Mouse (Mus musculus) limb, embryonic 15.5 days (tissue): ENCODE measurements around the gene Ddx58. TPM values are rescaled to one million over a fixed set of nuclear protein-coding genes. Genes with fewer than 3 reads are reported as not detected.

ENCODE experiments used
- ATAC-seq: fragments of 200-750 bp; cut with Nextera tagmentation; 2 replicates; pipeline ENCODE4 v1.8.0; 2017; ENCODE audit warnings: low read depth, moderate TSS enrichment; ENCODE audit not compliant: insufficient number of reproducible peaks, low FRiP score, low TSS enrichment
- H3K27ac ChIP-seq: fragments of 300-500 bp; sonication (generic); 2 replicates; pipeline ENCODE4 v1.5.1; 2015; ENCODE audit warnings: moderate library complexity, mild to moderate bottlenecking, inconsistent platforms
- H3K27me3 ChIP-seq: fragments of 300-500 bp; sonication (generic); 2 replicates; pipeline ENCODE4 v1.6.1; 2015; ENCODE audit warnings: inconsistent platforms
- H3K36me3 ChIP-seq: fragments of 300-500 bp; sonication (generic); 2 replicates; pipeline ENCODE4 v1.6.1; 2015; ENCODE audit warnings: inconsistent platforms
- H3K4me1 ChIP-seq: fragments of 300-500 bp; sonication (generic); 2 replicates; pipeline ENCODE4 v1.6.1; 2015; ENCODE audit warnings: inconsistent platforms
- H3K4me2 ChIP-seq: fragments of 300-500 bp; sonication (generic); 2 replicates; pipeline ENCODE4 v1.6.1; 2015; ENCODE audit warnings: mild to moderate bottlenecking, inconsistent platforms
- H3K4me3 ChIP-seq: fragments of 300-500 bp; sonication (generic); 2 replicates; pipeline ENCODE4 v1.5.1; 2015; ENCODE audit warnings: mild to moderate bottlenecking, inconsistent platforms
- H3K9ac ChIP-seq: fragments of 300-500 bp; sonication (generic); 2 replicates; pipeline ENCODE4 v1.6.1; 2015; ENCODE audit warnings: inconsistent platforms
- H3K9me3 ChIP-seq: fragments of 300-500 bp; sonication (generic); 2 replicates; pipeline ENCODE4 v1.6.1; 2016; ENCODE audit warnings: inconsistent platforms
- WGBS: fragments of 180-500 bp; shearing (Covaris S2); methylation state at CpG from one replicate; pipeline ENCODE4 v1.1.7; 2015; 5-methylcytosine and 5-hydroxymethylcytosine counted together
- polyA plus RNA-seq: library from polyadenylated mRNA; unstranded; fragments of >200 nt; fragmentation: Nextera tagmentation; extraction: Ambion mirVana; gene quantifications from 2 replicates; pipeline ENCODE4 v1.2.1, GENCODE M21; 2015

The Ddx58 gene
- polyA plus RNA-seq, 1 experiment from 2014 or later: 10.7 TPM

DNA sequence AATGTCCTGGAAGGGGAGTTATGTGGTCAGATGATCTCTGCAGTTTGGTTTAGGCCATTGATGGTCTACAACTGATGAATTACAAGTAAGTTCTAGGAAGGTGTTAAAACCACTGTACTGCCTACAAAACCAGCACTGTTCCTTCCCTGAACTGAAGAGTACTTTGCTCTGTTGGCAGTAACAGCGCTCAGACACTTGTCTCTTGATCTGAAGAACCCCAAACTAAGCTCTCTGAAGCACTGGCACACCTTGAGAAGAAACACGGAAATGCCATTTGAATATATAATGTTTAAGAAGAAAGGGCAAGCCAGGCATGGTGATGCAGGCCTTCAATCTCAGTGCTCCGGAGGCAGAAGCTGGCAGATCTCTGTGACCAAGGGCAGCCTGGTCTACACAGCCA, 35.3 kb downstream of the Ddx58 start:
- no peak overlapping the region for H3K27ac ChIP-seq
- no peaks in the 10 kb centered on the region for H3K27me3 ChIP-seq
- no peak overlapping the region for H3K4me2 ChIP-seq
- ATAC-seq: no peak
- no peak overlapping the region for H3K9ac ChIP-seq
- no peaks in the 10 kb centered on the region for H3K9me3 ChIP-seq
- no peaks in the 10 kb centered on the region for H3K4me1 ChIP-seq
- peaks cover 29% of the 10 kb centered on the region for H3K36me3 ChIP-seq
- 91% methylated on average over 3 of the region's 3 CpGs for WGBS
- no peak overlapping the region for H3K4me3 ChIP-seq

DNA sequence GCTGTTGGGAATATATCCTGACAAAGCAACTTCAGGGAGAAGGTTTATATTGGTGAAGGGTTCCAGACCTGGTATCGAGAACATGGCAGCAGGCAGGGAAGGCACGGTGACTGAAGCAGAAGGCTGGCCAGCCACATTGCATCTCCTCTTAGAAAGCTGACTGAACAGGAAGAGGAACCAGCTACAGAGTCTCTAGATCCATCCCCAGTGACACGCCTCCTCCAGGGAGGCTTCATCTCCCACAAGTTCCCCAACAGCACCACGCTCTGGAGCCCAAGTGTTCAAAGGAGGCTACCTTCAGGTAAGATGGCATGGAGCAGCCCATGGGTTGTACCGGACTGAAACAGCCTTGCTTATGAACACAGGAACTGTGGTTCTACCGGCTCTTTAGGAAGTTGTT, 37.4 kb downstream of the Ddx58 start:
- no peak overlapping the region for H3K4me3 ChIP-seq
- H3K4me2 ChIP-seq: no peak overlapping the region
- peaks cover 40% of the 10 kb centered on the region for H3K36me3 ChIP-seq
- 65% methylated on average over 6 of the region's 6 CpGs for WGBS
- no peak for ATAC-seq
- no peaks in the 10 kb centered on the region for H3K4me1 ChIP-seq
- H3K9me3 ChIP-seq: no peaks in the 10 kb centered on the region
- H3K9ac ChIP-seq: no peak overlapping the region
- H3K27me3 ChIP-seq: no peaks in the 10 kb centered on the region
- H3K27ac ChIP-seq: no peak overlapping the region

DNA sequence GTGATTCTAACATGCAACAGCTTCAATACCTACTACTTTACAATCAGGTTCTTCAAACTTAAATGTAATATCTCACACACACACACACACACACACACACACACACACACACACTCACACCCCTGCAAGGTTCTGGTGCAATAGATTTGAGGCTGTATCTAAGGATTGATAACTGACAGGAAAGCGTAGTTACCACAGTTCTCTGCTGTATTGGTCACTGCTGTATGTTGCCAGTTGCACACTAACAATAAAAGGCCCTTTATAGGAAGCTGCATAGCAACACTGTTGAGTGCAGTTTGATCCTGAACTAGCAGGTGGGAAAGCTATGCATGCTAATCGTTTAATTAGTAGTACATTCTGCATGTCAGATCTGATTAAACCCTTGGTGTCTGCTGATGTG, 44.3 kb downstream of the Ddx58 start:
- Histone ChIP-seq H3K4me3 (no peak overlapping the region), H3K9ac (no peak overlapping the region), H3K4me2 (no peak overlapping the region), H3K36me3 (peaks cover 63% of the 10 kb centered on the region), H3K4me1 (no peaks in the 10 kb centered on the region), H3K9me3 (no peaks in the 10 kb centered on the region), H3K27ac (no peak overlapping the region), H3K27me3 (no peaks in the 10 kb centered on the region)
- ATAC-seq: no peak
- 80% methylated on average over 2 of the region's 2 CpGs for WGBS

DNA sequence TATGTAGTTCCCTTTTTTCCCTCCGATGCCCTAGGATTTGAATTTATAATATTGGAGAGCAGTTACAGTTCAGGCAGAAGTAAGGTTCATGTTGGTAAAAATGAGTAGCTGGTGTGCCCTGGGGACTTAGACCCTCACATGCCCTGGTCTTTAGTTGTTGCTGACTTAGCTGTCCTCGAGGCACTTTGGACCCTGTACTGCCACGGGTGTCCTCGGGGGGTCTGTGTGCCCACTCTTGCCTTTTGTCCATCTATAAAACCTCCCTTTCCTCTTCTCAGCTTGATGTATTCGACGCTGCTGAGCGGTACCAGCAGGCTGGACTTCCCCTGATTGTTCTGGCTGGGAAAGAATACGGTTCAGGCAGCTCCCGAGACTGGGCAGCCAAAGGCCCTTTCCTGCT, 46.2 kb downstream of the Ddx58 start:
- Histone ChIP-seq H3K27me3 (no peaks in the 10 kb centered on the region), H3K4me2 (no peak overlapping the region), H3K27ac (no peak overlapping the region), H3K9ac (no peak overlapping the region), H3K4me3 (no peak overlapping the region), H3K4me1 (no peaks in the 10 kb centered on the region), H3K36me3 (peaks cover 73% of the 10 kb centered on the region), H3K9me3 (no peaks in the 10 kb centered on the region)
- WGBS: 85% methylated on average over 9 of the region's 9 CpGs
- no peak for ATAC-seq

DNA sequence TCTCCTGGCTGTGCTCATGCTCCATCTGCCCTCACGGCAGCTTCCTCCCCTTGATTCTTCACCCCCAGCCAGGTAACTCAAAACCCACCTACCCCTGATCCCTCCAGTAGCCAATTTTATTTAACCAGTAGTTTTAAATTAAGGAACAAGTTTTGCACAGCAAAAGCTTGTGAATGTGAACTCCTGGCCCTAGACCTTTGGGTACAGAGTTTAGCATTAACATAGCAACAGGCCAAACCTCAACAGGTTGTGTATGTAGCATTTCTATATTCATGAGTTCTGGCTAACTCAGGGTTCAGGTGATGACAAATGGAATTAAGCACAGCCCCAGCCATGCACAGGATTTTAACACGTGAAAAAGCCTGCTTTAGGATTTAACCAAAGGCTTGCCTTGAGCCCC, 47.4 kb downstream of the Ddx58 start:
- Histone ChIP-seq H3K4me1 (no peaks in the 10 kb centered on the region), H3K9ac (no peak overlapping the region), H3K4me3 (no peak overlapping the region), H3K9me3 (no peaks in the 10 kb centered on the region), H3K27me3 (no peaks in the 10 kb centered on the region), H3K27ac (no peak overlapping the region), H3K4me2 (no peak overlapping the region), H3K36me3 (peaks cover 73% of the 10 kb centered on the region)
- 55% methylated on average over 2 of the region's 2 CpGs for WGBS
- no peak for ATAC-seq

DNA sequence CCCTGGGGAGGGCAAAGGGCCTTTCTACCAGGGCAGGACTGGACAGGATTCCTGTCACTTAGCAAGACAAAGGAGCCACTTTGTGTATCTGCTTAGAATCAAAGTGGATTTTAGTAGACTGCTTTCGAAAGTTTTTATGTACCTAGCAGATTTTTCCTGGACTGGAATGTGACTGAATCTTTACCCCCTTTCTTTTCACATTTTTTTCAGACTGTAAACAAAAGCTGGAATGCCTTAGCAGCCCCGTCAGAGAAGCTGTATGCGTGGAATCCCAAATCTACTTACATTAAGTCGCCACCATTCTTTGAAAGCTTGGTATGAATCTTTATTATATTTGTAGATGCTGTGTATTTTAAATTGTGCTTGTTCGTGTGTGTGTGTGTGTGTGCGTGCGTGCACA, 51.7 kb downstream of the Ddx58 start:
- H3K27ac ChIP-seq: no peak overlapping the region
- 90% methylated on average over 7 of the region's 7 CpGs for WGBS
- peaks cover 77% of the 10 kb centered on the region for H3K36me3 ChIP-seq

DNA sequence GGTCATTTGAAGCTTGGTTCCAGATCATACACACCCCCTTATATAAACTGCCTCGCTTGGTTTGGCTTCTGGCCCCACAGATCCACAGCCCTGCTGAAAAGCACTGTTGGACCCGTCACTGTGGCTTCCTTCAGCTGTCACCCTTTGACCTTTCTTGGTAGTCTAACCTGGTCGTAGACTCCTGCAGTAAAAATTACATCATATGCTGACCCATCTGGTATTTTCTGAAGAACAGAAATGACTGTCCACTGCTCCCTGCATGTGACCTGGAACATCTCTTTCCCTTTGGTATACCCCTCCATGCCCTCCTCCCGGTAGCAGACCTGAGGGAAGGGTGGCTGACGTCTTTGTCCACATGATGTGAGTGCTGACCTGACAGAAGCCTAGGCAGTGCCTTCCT, 55.2 kb downstream of the Ddx58 start:
- WGBS: 81% methylated on average over 5 of the region's 5 CpGs
- Histone ChIP-seq H3K4me1 (no peaks in the 10 kb centered on the region), H3K9ac (no peak overlapping the region), H3K27ac (no peak overlapping the region), H3K4me2 (no peak overlapping the region), H3K36me3 (peaks cover 81% of the 10 kb centered on the region), H3K9me3 (no peaks in the 10 kb centered on the region), H3K4me3 (no peak overlapping the region), H3K27me3 (no peaks in the 10 kb centered on the region)
- ATAC-seq: no peak

More for the DNA sequence above, 51.7 kb downstream of the Ddx58 start:
- Histone ChIP-seq H3K4me2 (no peak overlapping the region), H3K27me3 (no peaks in the 10 kb centered on the region), H3K4me1 (no peaks in the 10 kb centered on the region), H3K4me3 (no peak overlapping the region), H3K9ac (no peak overlapping the region), H3K9me3 (no peaks in the 10 kb centered on the region)
- ATAC-seq: no peak

DNA sequence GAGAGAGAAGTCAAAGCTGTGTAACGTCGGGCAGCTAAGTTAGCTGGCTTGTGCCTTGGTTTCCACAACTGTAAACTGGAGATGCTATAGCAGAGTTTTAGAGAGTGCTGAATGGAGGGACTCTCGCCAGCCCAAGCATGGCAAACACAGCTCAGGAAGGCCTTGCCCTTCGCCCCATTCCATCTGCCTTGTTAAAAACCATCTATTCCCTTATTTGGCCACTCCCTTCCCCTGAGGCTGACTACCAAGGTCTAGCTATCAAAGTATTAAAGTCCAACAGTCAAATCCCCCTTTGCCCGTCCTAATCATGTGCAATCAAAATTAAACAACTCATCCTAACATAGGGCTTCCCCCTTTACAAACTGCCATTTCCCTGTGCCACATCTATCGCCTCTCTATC, 55.8 kb downstream of the Ddx58 start:
- Histone ChIP-seq H3K9me3 (no peaks in the 10 kb centered on the region), H3K9ac (no peak overlapping the region), H3K36me3 (peaks cover 78% of the 10 kb centered on the region), H3K4me1 (no peaks in the 10 kb centered on the region), H3K27ac (no peak overlapping the region), H3K27me3 (no peaks in the 10 kb centered on the region), H3K4me3 (no peak overlapping the region), H3K4me2 (no peak overlapping the region)
- WGBS: 89% methylated on average over 6 of the region's 6 CpGs
- ATAC-seq: no peak

DNA sequence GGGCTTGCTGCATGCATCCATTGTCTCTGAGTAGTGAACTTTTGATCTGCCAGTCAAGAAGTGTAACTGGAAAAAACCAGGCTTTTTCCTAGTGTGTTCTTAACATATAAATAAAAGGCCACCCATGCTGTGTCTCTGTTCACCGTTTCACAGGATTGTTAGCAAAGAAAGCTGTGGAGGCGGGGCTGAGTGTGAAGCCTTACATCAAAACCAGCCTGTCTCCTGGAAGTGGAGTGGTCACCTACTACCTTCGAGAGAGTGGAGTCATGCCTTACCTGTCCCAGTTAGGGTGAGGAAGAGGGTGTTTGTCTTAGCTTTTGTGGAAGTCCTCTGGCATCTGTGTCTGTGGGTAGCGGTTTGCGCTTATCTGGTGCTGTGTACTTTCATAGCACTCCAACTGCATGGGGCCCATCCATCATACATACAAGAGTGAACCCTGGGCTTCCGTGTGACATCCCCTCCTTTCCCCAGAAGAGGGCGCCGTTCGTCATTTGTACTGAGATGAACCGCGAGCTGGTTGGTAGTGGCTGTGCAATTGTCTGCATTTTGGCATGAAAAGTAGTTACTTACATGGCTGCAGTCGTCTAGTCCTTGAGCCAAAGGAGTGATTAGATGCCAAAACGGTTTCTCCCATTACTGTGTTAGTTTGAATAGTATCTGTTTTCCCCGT, 56.8 kb downstream of the Ddx58 start:
- ATAC-seq: no peak
- H3K36me3 ChIP-seq: peaks cover 78% of the 10 kb centered on the region
- no peak overlapping the region for H3K27ac ChIP-seq
- no peak overlapping the region for H3K9ac ChIP-seq
- no peaks in the 10 kb centered on the region for H3K27me3 ChIP-seq
- no peaks in the 10 kb centered on the region for H3K4me1 ChIP-seq
- no peak overlapping the region for H3K4me3 ChIP-seq
- no peaks in the 10 kb centered on the region for H3K9me3 ChIP-seq
- H3K4me2 ChIP-seq: no peak overlapping the region
- WGBS: 46% methylated on average over 14 of the region's 14 CpGs

DNA sequence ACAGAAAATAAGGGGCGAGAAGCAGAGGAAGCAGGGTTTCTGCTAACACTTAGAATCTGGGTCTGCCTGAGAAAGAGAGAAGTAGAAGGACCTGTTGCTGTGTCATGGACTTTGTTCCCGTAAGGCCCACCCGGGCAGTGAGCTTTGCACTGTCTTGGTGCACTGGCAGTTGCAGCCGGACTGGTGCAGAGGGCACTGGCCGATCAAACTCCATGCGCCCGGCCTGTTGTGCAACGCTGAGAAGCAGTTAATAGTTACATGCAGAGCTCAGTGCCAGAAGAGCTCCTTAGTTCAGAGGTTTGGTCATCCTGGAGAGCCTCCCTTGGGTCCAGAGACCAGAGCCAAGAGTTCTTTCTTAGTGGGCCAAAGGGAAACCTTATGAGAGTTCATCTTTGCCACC, 57.9 kb downstream of the Ddx58 start:
- Histone ChIP-seq H3K27me3 (no peaks in the 10 kb centered on the region), H3K9ac (no peak overlapping the region), H3K4me2 (no peak overlapping the region), H3K36me3 (peaks cover 71% of the 10 kb centered on the region), H3K27ac (no peak overlapping the region), H3K4me1 (no peaks in the 10 kb centered on the region), H3K4me3 (no peak overlapping the region), H3K9me3 (no peaks in the 10 kb centered on the region)
- 96% methylated on average over 8 of the region's 8 CpGs for WGBS
- ATAC-seq: no peak

DNA sequence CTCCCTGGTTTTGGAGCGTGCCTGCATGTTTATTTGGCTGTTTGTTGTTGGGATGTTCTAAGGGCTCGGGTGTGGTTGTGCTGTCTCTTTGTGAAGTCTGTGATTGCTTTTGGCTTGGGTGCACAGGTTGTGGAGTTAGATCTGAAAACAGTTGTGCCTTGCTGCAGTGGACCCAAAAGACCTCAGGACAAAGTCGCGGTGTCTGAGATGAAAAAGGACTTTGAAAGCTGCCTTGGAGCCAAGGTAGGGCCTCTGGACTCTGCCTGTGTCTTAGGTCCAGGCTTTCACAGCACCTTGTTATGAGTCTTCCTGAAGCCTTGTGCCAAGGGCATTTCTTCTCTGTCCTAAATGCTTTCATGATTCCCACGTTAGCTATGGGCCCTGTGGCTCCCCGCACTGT, 59.6 kb downstream of the Ddx58 start:
- Histone ChIP-seq H3K36me3 (peaks cover 67% of the 10 kb centered on the region), H3K4me1 (no peaks in the 10 kb centered on the region), H3K9me3 (no peaks in the 10 kb centered on the region), H3K4me3 (no peak overlapping the region), H3K9ac (no peak overlapping the region), H3K27me3 (no peaks in the 10 kb centered on the region), H3K4me2 (no peak overlapping the region), H3K27ac (no peak overlapping the region)
- WGBS: 92% methylated on average over 6 of the region's 6 CpGs
- ATAC-seq: no peak

DNA sequence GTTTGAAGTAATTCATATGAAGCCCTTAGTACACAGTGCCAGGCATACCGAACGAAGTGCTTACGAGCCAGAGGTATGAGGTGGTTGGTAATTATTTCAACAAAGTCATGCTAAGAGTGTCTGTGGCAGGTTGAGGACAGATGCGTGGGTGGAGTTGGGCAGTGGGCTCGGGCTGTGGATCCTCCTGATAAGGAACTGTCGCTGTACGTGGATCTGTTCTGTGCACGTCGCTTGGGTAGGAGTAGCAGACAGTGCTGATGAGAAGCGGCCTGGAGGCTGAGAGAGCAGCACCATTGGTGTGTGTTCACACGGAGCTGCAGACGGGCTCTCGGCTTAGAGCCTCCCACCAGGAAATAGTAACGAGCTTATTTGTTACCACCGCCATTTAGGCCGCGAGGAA, 61.0 kb downstream of the Ddx58 start:
- Histone ChIP-seq H3K27ac (no peak overlapping the region), H3K9ac (no peak overlapping the region), H3K27me3 (no peaks in the 10 kb centered on the region), H3K9me3 (no peaks in the 10 kb centered on the region), H3K4me3 (no peak overlapping the region), H3K4me2 (no peak overlapping the region), H3K36me3 (peaks cover 61% of the 10 kb centered on the region), H3K4me1 (no peaks in the 10 kb centered on the region)
- WGBS: 84% methylated on average over 17 of the region's 17 CpGs
- no peak for ATAC-seq

DNA sequence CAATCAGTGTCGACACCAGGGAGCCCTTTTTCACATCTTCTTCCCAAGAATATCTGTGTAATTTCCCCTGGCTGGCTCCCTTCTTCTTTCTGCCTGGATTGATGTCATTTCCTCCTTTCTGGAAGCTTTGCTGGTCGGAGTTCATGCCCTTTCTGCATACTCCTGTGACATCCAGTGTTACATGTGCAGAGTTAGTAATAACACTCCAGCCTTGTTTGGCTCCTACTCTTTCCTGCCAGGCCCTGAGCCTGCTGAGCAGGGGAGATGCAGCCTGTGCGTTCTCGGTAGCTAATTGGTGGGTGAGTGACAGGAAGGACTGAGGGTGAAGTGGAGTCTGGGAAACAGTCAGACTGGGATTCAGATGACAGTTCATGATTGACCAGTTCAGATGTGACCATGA, 65.3 kb downstream of the Ddx58 start:
- peaks cover 43% of the 10 kb centered on the region for H3K36me3 ChIP-seq
- no peaks in the 10 kb centered on the region for H3K4me1 ChIP-seq
- H3K27ac ChIP-seq: no peak overlapping the region
- H3K9me3 ChIP-seq: no peaks in the 10 kb centered on the region
- ATAC-seq: no peak
- 67% methylated on average over 4 of the region's 4 CpGs for WGBS
- no peak overlapping the region for H3K4me3 ChIP-seq
- H3K9ac ChIP-seq: no peak overlapping the region
- no peaks in the 10 kb centered on the region for H3K27me3 ChIP-seq
- H3K4me2 ChIP-seq: no peak overlapping the region
